Mouse (Mus musculus) cerebellum, adult 11 months (tissue): ENCODE data around the gene Zfp341.
A peak's percentile ranks its signal among the peaks of the same experiment; 100 is the strongest.

Source experiments
- DNase-seq: peaks from one replicate; pipeline ENCODE4 v3.0.0; 2022

Zfp341 gene

DNA sequence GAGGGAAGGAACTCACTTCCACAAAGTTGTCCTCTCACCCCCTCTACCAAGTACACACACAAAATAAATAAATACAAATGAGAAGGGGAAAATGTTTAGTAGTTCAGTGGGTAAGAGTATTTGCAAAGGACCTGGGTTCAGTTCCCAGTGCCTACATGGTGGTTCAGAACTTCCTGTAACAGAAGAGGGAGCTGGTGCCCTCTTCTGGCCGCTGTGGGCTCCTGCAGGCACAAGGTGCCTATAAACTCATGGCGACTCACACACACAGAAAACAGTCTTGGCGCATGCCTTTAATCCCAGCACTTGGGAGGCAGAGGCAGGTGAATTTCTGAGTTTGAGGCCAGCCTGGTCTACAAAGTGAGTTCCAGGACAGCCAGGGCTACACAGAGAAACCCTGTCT, 25.4 kb downstream of the Zfp341 start:
- no peak for DNase-seq

DNA sequence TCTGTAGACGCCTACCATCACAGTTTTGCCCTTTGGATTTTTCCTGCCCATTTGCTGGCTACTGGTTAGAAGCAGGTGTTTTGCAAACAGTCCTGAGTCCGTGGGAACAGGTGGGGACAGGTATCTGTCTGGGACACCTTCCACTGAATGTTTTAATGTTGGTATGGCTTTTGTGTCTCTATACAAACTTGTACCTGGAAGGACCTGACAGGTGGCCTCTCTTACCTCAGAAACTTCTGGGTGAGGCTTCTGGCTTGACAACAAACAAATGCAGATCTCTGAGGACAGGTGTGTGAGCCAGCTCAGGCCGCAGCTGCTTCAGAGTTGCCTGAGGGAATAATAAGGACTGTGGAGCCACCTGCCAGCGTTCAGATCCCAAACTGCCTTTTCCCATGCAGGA, 26.0 kb downstream of the Zfp341 start:
- no peak for DNase-seq

DNA sequence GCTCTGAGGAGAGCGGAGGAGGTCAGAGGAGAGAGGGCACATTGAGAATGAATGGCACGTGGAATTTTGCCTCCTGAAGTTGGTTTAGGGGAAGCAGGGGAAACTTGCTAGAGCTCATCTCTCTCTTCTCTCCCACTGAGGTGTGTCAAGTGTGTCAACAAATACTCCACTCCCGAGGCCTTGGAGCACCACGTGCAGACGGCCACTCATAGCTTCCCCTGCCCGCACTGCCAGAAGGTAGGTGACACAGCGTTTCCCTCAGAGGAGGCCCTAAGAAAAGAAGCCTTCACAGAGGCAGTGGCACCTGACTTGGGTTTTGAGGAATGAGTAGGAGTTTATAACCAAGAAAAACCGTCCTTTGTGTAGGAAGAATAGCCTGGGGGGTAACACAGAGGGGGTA, 28.1 kb downstream of the Zfp341 start:
- no peak for DNase-seq

DNA sequence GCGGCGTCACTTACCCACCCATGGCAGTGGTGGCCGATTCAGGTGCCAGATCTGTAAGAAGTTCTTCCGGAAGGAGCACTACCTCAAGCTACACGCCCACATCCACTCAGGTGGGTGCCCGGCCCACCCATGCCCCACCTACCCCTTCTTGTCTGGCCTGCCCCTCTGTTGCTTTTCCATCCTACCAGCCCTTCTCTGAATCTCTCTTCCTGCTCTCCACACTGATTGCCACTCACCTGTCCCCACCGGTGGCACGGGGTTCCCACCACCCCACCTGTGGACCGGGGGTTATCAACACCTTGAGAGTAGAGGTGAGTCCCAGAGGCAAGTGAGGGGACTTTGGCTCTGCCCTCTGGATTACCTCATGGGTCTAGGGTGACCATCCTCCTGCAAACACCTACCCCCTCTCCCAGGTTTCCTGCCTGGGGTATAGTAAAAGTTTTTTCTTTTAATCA, 28.9 kb downstream of the Zfp341 start:
- no peak for DNase-seq

DNA sequence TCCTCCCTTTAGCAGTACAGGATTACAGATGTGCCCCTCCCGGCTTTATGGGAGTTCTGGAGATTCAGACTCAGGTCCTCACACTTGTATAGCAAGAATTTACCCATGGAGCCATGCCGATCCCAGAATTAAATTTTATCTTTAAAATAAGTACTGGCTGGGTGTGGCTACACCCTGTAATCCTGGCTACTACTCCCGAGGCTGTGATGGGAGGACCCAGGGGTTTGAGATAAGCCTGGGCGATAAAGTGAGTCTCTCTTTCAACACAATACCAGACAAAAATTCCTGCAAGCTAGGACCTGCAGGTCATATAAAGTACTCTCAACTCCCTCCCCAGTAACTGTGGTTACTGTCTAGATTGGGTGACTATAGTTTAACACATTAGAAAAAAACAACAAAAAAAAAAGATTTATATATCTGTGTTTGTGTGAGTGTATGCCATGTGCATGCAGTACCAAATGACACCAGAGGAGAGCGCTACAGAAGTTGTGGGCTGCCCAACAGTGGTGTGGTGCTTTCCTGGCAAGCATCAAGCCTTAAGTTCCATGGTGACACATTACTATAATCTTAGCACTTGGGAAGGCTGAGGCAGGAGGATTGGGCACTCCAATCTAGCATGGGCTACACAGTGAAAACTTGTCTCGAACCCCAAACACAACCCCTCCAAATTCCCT, 29.8 kb downstream of the Zfp341 start:
- DNase-seq = no peak

DNA sequence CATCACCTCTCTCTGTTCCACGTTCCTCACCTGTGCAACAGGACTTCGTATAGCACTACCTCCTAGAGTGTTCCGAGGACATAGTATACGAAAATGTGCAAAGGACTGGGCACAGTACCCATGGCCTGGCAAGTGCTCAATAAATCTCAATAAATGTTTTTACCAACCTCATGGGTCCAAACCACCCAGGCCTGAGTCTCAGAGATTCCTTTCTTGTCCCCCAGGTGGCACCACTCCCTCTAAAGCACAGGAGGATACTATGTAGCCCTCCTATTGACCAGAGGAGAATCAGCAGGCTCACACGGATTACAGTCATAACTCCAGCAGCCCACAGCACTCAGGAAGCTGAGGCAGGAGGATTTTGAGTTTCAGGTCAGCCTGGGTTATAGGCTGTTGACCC, 33.5 kb downstream of the Zfp341 start:
- DNase-seq = no peak

DNA sequence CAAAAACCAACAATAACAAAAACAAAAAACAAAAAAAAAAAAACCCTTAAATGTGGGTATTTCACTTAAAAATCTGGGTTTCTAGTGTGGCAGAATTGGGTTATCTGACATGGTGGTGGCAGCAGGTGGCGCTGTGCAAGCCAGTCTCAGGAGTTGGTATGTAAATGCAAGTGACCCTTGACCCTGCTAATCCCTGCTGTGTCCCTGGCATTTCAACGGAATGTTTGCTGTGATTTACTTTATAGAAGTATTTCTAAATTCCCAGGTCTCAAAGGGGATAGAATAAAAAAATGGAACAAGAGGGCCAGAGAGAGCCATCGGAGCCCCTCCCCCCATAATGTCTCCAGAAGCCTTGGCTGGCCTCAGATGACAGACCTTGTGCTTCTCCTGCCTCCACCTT, 35.0 kb downstream of the Zfp341 start:
- no peak for DNase-seq

DNA sequence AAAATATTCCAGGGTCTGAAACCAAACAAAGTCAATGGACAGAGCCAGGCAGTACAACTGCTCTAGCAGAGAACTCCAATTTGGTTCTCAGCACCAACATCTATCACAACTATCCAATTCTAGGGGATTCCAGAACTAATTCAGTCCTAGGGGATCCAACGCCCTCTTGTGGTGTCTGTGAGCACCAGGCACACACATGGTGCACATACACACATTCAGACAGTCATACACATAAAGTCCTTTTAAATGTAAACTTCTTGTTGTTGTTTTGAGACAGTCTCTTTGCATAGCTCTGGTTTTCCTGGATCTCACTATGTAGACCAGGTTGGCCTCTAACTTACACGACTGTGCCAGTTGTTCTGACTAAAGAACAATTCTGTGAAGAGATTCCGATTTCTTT, 37.3 kb downstream of the Zfp341 start:
- DNase-seq = no peak

DNA sequence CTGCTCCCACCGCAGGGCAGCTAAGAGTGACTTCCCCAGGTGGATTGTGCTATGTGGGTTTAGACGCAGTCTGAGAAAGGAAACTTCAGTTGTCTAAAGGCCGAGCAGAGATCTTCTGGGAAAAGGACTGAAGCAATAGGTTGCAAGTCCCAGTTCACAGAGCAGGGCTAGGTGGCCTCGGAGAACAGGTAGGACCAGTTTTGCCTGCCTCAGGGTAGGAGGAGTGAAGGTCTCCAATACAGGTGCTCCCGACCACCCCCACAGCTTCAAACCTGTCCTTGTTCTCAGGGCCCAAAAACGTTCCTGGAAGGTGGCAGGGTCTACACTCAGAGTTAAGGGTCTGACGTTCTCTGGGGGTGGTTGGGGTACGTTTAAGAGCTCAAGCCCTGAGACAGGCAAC, 38.3 kb downstream of the Zfp341 start, which contains the start of gene Chmp4b:
TSS of gene Chmp4b (plus strand) at position 343 of the 400 bp plus-strand sequence.
- DNase-seq = no peak

DNA sequence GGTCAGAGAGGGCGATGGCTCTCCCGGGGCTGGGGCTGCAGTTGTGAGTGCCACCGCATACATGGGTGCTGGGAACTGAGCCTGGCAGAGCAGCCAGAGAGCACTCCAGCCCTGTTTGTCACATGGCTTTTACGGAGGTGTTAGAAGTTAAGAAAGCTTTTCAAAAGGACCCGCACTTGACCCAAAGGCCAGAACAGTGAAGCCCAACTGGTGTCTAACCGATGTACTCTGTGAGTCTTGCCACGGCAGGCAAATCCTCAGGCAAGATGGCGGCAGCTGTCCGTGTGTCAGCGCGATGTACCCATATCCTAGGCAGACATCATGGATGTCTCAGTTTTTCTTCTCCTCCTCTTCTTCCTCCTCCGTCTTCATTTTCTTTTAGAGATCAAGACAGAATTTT, 41.9 kb downstream of the Zfp341 start:
- DNase-seq = no peak

DNA sequence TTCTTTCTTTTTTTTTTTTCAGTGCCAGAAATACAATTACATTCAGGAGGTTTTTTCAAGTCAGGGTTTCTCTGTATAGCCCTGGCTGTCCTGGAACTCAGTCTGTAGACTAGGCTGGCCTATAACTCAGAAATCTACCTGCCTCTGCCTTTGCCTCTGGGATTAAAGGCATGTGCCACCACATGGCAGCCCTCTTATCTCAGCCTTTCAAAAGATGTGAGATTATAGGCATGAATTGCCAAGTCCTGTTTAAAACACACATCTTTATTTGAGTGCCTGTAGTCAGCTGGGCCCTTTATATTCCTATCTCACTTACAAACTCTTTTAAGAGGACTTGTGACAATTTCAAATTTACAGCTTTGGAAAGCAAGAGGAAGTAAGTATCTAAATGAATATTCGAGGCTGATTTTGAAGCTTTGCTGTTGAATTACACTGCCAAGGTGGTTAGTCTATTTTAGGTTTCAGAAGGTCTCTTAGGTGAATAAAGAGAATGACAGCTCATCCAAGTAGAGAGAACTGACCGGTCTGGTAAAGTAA, 42.8 kb downstream of the Zfp341 start:
- no peak for DNase-seq

DNA sequence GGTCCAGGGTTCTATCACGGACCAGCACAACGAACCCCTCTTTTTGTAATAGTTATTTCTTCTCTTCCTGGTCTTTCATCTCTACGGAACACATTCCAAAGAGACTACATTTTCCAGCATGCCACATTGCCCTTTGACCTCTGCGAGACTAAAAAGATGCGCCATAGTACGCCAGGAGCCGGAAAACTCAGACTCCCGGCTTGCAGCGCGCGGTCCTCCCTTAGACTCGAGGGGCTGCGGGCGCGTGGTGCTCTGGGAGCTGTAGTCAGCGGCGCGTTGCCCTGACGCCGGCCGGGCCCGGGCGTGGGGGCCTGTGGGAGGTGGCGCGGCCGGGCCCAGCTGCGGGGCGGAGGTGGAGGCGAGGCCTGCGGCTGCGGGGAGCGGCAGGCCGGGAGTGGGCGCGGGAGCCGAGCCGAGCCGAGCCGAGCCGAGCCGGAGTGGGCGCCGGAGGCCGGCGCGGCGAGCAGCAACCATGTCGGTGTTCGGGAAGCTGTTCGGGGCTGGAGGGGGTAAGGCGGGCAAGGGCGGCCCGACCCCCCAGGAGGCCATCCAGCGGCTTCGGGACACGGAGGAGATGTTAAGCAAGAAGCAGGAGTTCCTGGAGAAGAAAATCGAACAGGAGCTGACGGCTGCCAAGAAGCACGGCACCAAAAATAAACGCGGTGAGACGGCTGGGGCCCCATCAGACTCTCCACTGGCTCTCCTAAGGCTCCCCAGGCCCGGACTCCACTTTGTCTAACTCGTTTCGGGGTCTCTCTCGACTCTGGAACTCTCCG, 43.8 kb downstream of the Zfp341 start:
- DNase-seq = peak; percentile 95

DNA sequence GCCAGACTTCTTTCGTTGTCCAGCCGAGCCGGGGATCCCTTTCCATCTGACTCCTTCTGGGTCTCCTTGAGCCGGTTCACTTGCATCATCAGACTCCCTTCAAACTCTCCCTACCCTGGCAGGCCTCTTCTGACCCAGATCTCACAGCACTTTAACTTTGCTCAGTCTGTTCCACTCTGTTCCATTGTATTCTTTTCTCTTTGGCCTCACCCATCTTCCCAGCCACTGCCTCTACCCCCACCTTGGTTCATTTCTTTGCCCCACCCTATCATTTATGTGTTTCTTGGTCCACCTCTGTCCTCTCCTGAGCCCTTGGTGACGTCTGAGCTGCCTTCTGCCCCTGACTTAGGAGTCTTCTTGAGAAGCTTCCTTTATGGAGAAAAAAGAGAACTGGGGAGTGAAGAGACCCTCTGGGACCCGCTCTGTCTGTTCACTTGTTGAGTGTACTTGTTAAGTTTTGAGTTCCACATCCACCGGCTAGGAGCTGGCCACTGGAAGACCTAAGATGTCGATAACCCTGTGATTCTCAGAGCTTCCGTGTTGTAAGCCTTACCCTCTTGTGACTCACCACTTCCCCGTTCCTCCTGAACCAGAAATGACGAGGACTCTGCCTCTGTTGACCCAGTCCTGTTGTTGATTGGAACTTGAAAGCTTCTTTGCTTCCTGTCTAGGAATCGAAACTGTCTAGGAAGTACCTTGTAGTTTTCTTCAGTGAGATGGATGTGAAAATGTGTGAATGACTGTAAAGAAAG, 44.6 kb downstream of the Zfp341 start:
- no peak for DNase-seq

DNA sequence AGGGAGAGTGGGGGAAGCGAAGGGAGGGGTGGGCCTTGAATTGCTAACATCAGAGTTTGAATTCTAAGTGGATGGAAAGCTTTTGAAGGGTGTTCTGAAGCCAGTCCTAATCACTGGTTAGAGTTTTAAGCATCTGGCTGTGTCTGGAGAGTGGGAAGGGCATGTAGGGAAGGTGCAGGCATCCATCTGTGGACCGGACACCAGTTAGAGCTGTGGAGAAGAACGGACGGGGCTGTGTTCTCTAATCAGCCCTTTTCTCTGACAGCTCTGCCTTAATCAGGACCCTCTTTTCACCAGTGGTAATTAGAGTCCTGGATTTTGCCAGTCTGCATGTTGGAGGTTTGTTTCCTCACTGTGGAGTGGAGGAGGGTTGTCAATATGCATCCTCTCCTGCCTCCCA, 46.0 kb downstream of the Zfp341 start:
- DNase-seq = no peak

DNA sequence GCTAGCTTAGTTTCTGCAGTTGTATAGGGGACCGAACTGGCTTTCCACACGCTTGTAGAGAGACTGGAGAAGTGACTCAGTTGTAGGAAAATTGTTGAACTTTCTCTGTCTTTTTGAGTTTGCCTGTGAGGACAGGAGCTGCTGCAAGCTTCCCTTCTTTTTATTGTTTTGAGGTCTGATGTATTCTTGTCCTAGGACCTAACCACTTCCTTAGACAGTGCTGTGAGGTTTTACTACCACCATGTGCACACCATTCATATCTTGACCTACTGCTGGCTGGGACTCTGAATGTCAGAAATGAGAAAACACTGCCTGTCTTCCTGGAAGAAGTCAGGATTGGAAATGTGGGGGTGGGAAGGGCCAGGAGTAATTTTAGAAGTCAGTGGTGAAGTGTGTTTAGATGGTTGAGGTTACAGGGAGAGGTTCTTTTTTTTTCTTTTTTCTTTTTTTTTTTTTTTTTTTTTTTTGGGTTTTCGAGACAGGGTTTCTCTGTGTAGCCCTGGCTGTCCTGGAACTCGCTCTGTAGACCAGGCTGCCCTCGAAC, 46.5 kb downstream of the Zfp341 start:
- DNase-seq = no peak

DNA sequence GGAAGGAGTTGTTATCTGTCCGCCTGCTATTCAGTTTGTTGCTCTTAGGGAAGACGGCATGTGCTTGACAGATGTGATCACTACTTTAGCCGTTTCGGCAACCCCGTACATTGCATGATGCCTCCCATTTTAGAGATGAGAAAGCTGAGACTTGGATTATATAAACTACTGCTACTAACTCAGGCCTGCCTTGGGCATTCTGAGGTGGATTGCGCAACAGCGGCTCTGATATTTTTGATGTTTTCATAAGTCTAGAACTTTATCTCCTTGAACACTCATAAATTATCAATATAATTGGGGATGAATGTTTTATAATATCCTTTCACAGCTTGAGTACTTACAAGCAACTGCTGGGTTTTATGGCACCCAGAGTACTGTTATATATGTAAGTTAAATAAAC, 55.6 kb downstream of the Zfp341 start:
- no peak for DNase-seq

DNA sequence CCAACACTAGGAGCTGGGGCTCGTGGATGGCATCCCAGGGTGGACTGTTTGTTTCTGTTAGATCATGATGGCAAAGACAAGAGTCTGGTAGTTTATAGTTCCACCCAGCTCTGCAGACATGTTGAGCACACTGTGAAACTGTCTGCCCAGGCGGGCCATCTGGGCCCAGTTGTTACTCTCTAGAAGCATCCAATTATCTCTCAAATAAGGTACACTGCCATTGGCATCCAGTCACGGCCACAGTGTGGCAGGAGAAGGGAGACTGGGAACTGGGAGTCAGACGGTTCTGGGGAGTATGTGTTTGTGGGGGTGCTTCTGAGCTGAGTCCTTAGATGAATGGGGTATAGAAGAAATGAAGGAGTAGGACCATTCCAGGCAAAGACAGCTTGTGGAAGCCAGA, 57.0 kb downstream of the Zfp341 start:
- DNase-seq = no peak

DNA sequence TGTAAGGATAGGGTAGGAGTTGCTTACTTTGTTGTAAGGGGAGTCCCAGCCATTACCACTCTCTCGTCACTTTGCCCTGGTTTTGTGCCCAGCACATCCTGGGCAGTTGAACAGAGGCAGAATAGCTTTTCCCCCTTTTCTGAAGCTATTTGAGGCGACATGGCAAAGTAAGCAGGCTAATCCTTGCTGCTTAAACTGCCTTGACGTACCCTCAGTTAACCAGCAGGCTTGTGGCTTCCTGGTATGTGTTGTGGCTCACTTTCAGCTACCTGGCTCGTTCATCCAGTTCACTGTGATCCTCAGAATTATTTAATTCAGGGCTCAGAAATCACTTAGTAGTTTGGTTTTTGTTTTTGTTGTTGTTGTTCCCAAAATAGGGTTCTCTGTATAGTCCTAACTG, 57.6 kb downstream of the Zfp341 start:
- no peak for DNase-seq

DNA sequence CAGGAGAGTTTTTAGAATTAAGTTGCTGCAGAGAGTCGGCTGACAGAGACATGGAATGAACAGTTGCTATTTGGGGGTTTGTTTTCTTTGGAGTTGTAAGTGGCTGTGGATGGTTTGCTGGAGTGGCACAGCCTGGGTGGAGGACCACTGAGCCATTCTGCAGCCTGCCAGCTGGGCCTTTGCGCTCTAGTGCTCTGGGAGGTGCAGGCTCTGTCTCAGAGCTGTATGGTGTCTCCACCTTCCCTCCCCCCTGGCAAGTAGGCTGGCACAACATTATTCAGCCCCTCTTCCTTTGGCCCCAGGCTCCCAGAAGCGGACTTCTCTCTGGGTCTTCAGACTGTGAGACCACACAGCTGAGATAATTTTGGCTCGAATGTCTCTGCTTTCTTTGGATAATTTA, 60.9 kb downstream of the Zfp341 start:
- DNase-seq = no peak

DNA sequence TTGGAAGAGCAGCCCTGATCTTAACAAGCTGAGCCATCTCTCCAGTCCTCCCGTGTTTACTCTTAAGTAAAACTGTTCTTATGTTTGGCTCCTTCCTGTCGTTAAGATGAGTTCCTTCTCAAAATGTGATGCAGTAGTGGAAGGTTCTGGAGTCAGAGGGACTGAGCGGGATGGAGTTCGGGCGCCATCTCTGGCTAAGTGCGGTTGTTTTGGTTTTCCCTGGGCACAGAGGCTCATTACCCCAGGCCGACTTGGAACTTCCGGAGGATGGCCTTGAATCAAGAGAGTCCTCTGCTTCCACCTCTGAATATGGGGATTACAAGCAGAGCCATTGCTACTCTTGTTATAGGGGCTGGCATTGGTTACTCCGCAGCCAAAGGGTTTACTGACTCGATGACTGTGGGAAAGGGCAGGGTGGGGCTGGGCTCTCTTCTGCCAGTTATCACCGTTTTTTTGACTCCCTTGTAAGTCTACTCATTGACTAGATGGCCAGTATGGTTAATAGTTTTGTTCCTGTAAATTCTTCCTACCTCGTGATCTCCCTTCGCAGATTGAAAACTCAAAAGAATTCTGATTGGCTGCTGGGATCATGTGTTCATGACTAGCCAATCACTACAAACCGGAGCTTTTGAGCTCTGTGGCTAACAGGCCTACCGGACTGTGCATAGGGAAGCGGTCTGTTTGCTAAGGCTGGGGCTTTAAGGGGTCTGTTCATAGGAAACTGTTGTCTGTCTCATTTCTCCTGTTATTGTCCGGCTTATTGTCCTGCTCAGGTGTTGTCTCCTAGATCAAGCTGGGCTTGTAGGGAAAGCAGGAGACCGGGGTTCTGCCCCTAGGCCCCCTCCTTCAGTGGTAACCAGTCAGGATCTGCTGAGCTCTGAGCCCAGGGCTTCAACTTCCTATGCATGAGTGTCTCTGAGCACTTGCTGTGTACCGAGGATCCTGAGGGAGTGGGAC, 63.8 kb downstream of the Zfp341 start:
- peak; percentile 50 for DNase-seq

DNA sequence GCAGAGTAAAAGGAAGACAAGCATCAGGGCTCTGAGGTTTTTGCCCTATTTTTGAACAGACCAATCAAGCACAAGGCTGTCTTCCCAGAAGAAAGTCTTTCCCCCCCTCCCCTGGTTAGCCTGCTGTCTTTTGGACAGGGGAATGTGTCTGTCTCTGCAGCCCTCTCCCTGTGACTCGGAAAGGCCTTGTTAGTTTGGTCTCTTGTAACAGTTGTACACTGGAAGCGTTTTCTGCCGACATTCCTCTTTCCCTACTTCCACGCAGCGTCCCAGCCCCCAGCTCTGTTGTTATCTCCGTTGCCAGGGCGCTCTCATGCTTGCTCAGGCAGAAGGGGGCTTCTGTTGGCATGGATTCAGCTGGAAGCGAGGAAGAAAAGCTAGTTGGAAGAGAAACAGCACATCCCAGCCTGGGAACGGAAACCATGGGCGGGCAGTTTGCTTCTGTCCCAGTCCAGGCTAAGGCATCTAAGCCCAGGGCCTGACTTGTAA, 64.6 kb downstream of the Zfp341 start:
- DNase-seq = no peak

DNA sequence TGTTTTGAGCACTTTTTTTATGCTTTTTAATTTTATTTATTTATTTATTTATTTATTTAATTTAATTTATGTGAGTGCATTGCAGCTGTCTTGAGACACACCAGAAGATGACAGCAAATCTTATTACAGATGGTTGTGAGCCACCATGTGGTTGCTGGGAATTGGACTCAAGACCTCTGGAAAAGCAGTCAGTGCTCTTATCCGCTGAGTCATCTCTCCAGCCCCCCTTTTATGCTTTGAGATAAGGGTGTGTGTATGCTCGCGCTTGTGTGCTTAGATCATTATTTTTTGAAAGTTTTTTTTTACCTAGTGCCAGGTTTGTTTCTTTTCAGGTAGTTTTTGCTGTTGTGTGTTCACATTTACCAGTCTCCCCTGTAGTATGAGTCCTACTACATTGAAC, 65.9 kb downstream of the Zfp341 start:
- no peak for DNase-seq
